Mouse (Mus musculus): ENCODE measurements around the gene Bri3. TPM values are rescaled to one million over a fixed set of nuclear protein-coding genes. Genes with fewer than 3 reads are reported as not detected.

Bri3 gene
- polyA plus RNA-seq, 2 experiments = 90.6 to 119 TPM

GRCm38 (mm10) chr5:144447975-144448374 lies 203.7 kb downstream of the Bri3 start:
- Histone ChIP-seq H3K9ac (ENCODE audit: low read depth, low read length, severe bottlenecking) (no peak overlapping the region), H3K27me3 (ENCODE audit: control insufficient read depth, insufficient read depth, low read length) (no peaks in the 10 kb centered on the region), H3K4me2 (replicated peaks; ENCODE audit: low read depth, low read length, severe bottlenecking) (no peak overlapping the region), H3K36me3 (ENCODE audit: control insufficient read depth, insufficient read depth, low read length) (no peaks in the 10 kb centered on the region), H3K9me3 (ENCODE audit: control insufficient read depth, low read length) (no peaks in the 10 kb centered on the region), H3K4me3 (replicated peaks; ENCODE audit: low read length) (no peak overlapping the region), H3K4me1 (ENCODE audit: control insufficient read depth, insufficient read depth, low read length) (no peaks in the 10 kb centered on the region), H3K27ac (replicated peaks; ENCODE audit: low read depth, low read length) (no peak overlapping the region)
- 52% methylated on average over 5 of the region's 5 CpGs for WGBS
- DNase-seq (ENCODE audit: low spot score) (no peak), ATAC-seq (ENCODE audit: low FRiP score, low read depth) (no peak)
- no peak for TF ChIP-seq POLR2A (IDR thresholded peaks at IDR 0.05; ENCODE audit: borderline replicate concordance, extremely low read depth, insufficient read depth, insufficient read length)

- Histone ChIP-seq H3K36me3 (ENCODE audit: control insufficient read depth, insufficient read depth, low read length) (no peaks in the 10 kb centered on the region), H3K4me2 (replicated peaks; ENCODE audit: low read depth, low read length, severe bottlenecking) (no peak overlapping the region), H3K27me3 (ENCODE audit: control insufficient read depth, insufficient read depth, low read length) (no peaks in the 10 kb centered on the region), H3K27ac (replicated peaks; ENCODE audit: low read depth, low read length) (no peak overlapping the region), H3K4me1 (ENCODE audit: control insufficient read depth, insufficient read depth, low read length) (no peaks in the 10 kb centered on the region), H3K9ac (ENCODE audit: low read depth, low read length, severe bottlenecking) (no peak overlapping the region), H3K4me3 (replicated peaks; ENCODE audit: low read length) (no peak overlapping the region), H3K9me3 (ENCODE audit: control insufficient read depth, low read length) (no peaks in the 10 kb centered on the region)
- TF ChIP-seq POLR2A (IDR thresholded peaks at IDR 0.05; ENCODE audit: borderline replicate concordance, extremely low read depth, insufficient read depth, insufficient read length) = no peak
- WGBS = 62% methylated on average over 7 of the region's 7 CpGs
- DNase-seq (ENCODE audit: low spot score) = no peak
- ATAC-seq (ENCODE audit: low FRiP score, low read depth) = no peak
Observed at GRCm38 (mm10) chr5:144452776-144453455, 208.7 kb downstream of the Bri3 start.

- ATAC-seq (ENCODE audit: low FRiP score, low read depth) (peak; percentile 44; the same call in 1 of the 2 replicates), DNase-seq (ENCODE audit: low spot score) (peak; percentile 18)
- Histone ChIP-seq H3K4me3 (replicated peaks; ENCODE audit: low read length) (no peak overlapping the region; the same call in 1 of the 2 replicates), H3K9ac (ENCODE audit: low read depth, low read length, severe bottlenecking) (peak overlapping the region; percentile 25; the same call in 1 of the 2 replicates), H3K4me2 (replicated peaks; ENCODE audit: low read depth, low read length, severe bottlenecking) (peak overlapping the region; percentile 27; the same call in 1 of the 2 replicates), H3K9me3 (ENCODE audit: control insufficient read depth, low read length) (no peaks in the 10 kb centered on the region), H3K36me3 (ENCODE audit: control insufficient read depth, insufficient read depth, low read length) (no peaks in the 10 kb centered on the region), H3K4me1 (ENCODE audit: control insufficient read depth, insufficient read depth, low read length) (no peaks in the 10 kb centered on the region), H3K27ac (replicated peaks; ENCODE audit: low read depth, low read length) (no peak overlapping the region), H3K27me3 (ENCODE audit: control insufficient read depth, insufficient read depth, low read length) (no peaks in the 10 kb centered on the region)
- no peak for TF ChIP-seq POLR2A (IDR thresholded peaks at IDR 0.05; ENCODE audit: borderline replicate concordance, extremely low read depth, insufficient read depth, insufficient read length)
- 3% methylated on average over 11 of the region's 11 CpGs for WGBS
Observed at GRCm38 (mm10) chr5:144457623-144458287, 213.5 kb downstream of the Bri3 start.

- ATAC-seq (ENCODE audit: low FRiP score, low read depth) (no peak), DNase-seq (ENCODE audit: low spot score) (no peak)
- no peaks in the 10 kb centered on the region for H3K27me3 ChIP-seq (ENCODE audit: control insufficient read depth, insufficient read depth, low read length)
- H3K9ac ChIP-seq (ENCODE audit: low read depth, low read length, severe bottlenecking) = no peak overlapping the region
- H3K9me3 ChIP-seq (ENCODE audit: control insufficient read depth, low read length) = no peaks in the 10 kb centered on the region
- no peak overlapping the region for H3K4me2 ChIP-seq (replicated peaks; ENCODE audit: low read depth, low read length, severe bottlenecking)
- no peak for TF ChIP-seq POLR2A (IDR thresholded peaks at IDR 0.05; ENCODE audit: borderline replicate concordance, extremely low read depth, insufficient read depth, insufficient read length)
- H3K4me3 ChIP-seq (replicated peaks; ENCODE audit: low read length) = no peak overlapping the region
- H3K36me3 ChIP-seq (ENCODE audit: control insufficient read depth, insufficient read depth, low read length) = no peaks in the 10 kb centered on the region
- no peak overlapping the region for H3K27ac ChIP-seq (replicated peaks; ENCODE audit: low read depth, low read length)
- 38% methylated on average over 6 of the region's 6 CpGs for WGBS
- H3K4me1 ChIP-seq (ENCODE audit: control insufficient read depth, insufficient read depth, low read length) = no peaks in the 10 kb centered on the region
Observed at GRCm38 (mm10) chr5:144466987-144467386, 222.8 kb downstream of the Bri3 start.

- WGBS = 71% methylated on average over 14 of the region's 14 CpGs
- no peak for ATAC-seq (ENCODE audit: low FRiP score, low read depth)
- Histone ChIP-seq H3K27ac (replicated peaks; ENCODE audit: low read depth, low read length) (no peak overlapping the region), H3K27me3 (ENCODE audit: control insufficient read depth, insufficient read depth, low read length) (no peaks in the 10 kb centered on the region), H3K9ac (ENCODE audit: low read depth, low read length, severe bottlenecking) (no peak overlapping the region), H3K4me3 (replicated peaks; ENCODE audit: low read length) (no peak overlapping the region), H3K4me1 (ENCODE audit: control insufficient read depth, insufficient read depth, low read length) (no peaks in the 10 kb centered on the region), H3K36me3 (ENCODE audit: control insufficient read depth, insufficient read depth, low read length) (no peaks in the 10 kb centered on the region), H3K9me3 (ENCODE audit: control insufficient read depth, low read length) (no peaks in the 10 kb centered on the region), H3K4me2 (replicated peaks; ENCODE audit: low read depth, low read length, severe bottlenecking) (no peak overlapping the region)
- DNase-seq (ENCODE audit: low spot score) = no peak
- no peak for TF ChIP-seq POLR2A (IDR thresholded peaks at IDR 0.05; ENCODE audit: borderline replicate concordance, extremely low read depth, insufficient read depth, insufficient read length)
Observed at GRCm38 (mm10) chr5:144473056-144473455, 228.8 kb downstream of the Bri3 start.
